Mouse (Mus musculus): Measurements from ENCODE around the gene Ccdc194. TPM values are rescaled to one million over a fixed set of nuclear protein-coding genes. Genes with fewer than 3 reads are reported as not detected.
"Not testable (repeated sequence)": the region's sequence is repeated elsewhere in the genome, so short reads cannot be mapped to it uniquely, and the experiment has no call there.

Gene Ccdc194
- total RNA-seq, 2 experiments from 2014 or later, result 0.12 TPM; not detected in 1

GRCm38 (mm10) chr8:71558071-71558957, 32.8 kb upstream of the Ccdc194 start, which contains the start of gene Tmem221:
Tmem221 (minus strand) TSS chr8:71558871.
- DNase-seq, result no peak
- intact Hi-C loops (cut with DNase I), result no loop called here

GRCm38 (mm10) chr8:71554644-71555043, 29.1 kb upstream of the Ccdc194 start:
- DNase-seq, result no peak
- intact Hi-C loops (cut with DNase I), result no loop called here

DNA sequence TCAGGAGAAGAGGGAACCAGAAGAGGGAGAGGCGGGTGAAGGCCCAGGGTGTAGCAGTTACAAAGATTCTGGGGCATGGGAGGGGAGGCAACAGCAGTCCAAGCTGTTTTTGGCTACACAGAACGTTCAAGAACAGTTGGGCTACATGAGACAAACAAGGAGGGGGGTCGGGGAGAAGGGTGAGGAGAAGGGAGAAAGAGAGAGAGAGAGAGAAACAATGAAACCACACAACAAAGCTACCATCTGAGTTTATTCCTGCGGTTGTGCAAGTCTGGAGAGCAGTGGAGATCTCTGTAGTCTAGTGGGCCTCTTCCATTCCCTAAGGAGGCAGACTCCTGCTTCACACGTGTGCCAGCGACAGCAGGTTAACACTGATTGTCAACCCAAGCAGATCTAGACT, 28.5 kb upstream of the Ccdc194 start:
- no peak for DNase-seq
- intact Hi-C loops (cut with DNase I), result no loop called here

DNA sequence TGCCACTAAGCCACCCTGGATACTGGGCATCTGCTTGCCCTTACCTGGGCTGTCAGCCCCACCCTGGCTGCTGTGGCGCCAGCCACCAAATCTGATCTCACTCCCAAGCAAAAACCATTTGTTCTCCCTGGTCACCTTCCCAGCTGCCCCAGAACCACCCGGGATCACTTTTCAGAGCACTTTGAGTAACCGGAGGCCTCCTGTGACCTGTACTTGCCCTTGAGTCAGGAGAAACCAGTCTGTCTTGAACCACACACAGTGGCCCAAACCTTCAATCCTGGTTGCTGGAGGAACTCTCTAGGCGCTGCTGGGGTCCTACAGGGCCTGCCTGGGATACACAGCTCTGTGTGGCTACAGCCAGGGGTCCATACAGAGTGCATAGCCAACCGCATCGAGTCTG, 27.3 kb upstream of the Ccdc194 start:
- DNase-seq, result no peak
- intact Hi-C loops (cut with DNase I), result no loop called here

DNA sequence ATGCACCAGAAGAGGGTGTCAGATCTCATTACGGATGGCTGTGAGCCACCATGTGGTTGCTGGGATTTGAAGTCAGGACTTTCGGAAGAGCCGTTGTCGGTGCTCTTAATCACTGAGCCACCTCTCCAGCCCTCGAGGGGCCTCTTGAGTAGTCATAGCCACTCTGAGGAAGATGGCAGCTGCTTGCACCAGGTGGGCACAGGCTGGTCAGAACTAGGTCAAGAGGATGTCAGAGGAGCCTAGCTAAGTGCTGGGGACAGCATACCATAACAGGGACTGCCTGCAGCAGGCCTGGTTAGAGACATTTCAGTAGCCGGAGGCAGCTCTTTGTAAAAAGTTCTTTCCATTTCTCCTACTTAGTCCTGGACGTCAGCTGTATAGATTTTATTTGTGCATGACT, 25.2 kb upstream of the Ccdc194 start:
- intact Hi-C loops (cut with DNase I), result no loop called here
- no peak for DNase-seq

GRCm38 (mm10) chr8:71547590-71547989, 22.1 kb upstream of the Ccdc194 start:
- DNase-seq, result no peak
- intact Hi-C loops (cut with DNase I), result no loop called here

DNA sequence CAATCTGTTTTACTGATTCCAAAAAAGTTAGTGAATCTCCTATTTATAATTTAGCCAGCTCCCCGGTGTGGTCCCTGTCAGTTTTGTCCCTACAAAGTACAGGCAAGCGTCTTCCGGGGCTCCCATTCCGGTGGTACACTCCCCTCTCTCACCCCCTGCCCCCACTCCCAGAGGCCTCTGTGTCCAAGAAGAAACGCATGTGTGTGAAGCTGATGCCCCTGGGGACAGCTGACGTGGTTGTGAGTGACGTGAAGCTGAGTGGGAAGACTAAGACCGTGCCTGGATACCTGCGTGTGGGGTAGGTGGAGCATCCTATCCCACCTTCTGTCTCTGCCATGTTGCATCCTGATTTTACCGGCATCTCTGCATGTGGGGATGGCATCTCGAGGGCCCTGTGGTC, 19.5 kb upstream of the Ccdc194 start:
- intact Hi-C loops (cut with DNase I), result no loop called here

GRCm38 (mm10) chr8:71543755-71544154, 18.2 kb upstream of the Ccdc194 start:
- DNase-seq, result no peak
- intact Hi-C loops (cut with DNase I), result no loop called here

More for the DNA sequence above, 19.5 kb upstream of the Ccdc194 start:
- DNase-seq, result no peak

DNA sequence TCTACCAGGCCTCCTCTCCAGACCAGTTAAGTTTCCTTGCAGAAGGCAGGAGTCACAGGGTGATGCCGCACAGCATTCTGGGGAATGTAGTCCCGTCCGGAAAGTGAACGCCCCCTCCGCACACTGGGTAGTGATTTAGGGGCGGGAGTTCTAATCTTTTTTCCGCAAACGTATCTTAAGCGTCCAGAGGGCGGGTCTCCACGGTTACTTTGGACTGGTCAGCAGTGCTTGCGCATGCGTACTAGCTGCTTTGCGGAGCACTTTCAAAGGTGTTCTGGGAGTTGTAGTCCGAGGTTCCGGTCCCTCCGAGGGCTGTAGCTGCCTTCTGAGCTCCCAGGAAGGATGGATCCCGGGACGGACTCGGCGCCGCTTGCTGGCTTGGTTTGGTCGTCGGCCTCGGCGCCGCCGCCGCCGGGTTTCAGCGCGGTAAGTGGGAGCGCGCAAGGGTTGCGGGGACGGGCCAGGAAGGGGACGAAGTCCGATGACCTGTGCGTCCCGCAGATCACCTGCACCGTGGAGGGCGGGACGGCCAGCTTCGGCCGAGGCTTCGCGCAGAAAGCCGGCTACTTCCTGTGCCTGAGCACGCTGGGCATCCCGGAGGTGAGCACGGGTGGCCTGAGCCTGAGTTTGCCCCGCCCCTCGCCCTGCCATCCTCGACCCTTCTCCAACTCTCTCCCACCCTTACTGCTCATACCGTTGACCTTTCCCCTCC, 17.3 kb upstream of the Ccdc194 start, which contains the start of gene Mvb12a:
Gene Mvb12a, plus strand, starts transcription at position 291 of the 712 bp plus-strand sequence.
- DNase-seq, result peak; percentile 93 to 95
- intact Hi-C loops (cut with DNase I), result no loop called here

DNA sequence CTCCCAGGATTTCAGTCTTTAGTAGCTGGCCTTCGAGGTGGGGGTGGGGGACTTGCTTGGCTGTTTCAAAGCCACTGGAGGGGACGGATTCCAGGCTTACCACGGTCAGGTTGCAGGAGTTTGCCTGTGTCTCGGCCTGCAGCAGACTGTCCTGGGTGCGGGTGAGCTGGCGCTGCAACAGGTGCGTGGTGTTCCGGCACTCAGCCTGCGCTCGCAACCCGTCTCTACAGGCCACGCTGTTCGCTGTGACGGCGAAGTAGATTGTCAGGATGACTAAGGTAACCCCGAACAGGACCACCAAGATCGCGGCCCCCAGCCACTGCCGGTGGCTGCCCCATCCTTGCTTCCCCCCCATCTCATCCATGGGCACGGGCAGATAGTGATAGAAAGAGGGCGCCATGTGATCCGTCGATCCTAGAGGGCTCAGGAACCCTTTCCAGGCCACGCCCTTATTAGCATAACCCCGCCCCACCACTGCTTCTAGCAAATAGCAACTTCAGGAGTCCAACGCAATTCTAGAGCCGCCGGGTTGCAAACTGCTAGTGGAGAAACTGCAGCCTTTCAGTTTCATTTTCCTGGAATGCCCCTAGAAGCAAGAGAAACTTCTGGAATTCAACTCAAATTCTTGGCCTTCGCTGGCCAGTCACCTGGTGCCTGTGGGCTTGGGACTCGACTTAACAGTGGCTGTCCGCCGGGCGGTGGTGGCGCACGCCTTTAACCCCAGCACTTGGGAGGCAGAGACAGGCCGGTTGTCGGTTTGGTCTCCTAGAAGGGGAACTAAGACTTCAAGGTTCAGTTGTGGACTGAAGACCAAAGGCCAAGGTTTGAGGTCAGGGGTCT, 11.7 kb upstream of the Ccdc194 start, which contains the start of gene Bst2:
Gene Bst2, minus strand, starts transcription at position 429 of the 840 bp plus-strand sequence.
- intact Hi-C loops (cut with DNase I), result no loop called here
- DNase-seq, result peak; percentile 82 to 87

- intact Hi-C loops (cut with DNase I), result no loop called here
- no peak for DNase-seq
Measured at GRCm38 (mm10) chr8:71535663-71536062, 10.2 kb upstream of the Ccdc194 start.

DNA sequence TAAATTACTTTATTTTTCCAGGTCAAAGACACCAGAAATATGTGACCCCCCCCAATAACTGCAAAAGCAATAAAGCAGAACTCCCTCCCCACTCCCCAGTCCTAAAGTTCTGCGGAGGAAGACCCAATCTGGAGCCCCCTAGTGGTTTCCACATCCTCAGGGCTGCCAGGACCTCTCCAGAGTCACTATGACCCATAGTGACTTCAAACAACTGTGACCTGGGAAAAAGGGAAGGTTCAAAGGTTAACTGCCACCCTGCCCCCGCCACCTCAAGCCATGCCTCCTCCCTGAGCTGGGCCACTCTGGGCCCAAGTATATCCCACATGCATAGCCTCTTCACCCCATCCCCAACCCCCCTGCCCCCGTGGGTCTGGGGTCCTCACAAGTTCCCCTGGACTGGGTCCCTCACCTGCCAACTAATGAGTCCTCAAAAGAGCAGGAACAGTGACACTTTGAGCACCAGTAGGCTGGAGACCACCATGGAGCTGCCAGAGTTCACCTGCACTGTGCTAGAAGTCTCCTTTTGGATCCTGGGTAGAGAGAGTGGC, 8.8 kb upstream of the Ccdc194 start:
- no peak for DNase-seq
- intact Hi-C loops (cut with DNase I), result no loop called here

DNA sequence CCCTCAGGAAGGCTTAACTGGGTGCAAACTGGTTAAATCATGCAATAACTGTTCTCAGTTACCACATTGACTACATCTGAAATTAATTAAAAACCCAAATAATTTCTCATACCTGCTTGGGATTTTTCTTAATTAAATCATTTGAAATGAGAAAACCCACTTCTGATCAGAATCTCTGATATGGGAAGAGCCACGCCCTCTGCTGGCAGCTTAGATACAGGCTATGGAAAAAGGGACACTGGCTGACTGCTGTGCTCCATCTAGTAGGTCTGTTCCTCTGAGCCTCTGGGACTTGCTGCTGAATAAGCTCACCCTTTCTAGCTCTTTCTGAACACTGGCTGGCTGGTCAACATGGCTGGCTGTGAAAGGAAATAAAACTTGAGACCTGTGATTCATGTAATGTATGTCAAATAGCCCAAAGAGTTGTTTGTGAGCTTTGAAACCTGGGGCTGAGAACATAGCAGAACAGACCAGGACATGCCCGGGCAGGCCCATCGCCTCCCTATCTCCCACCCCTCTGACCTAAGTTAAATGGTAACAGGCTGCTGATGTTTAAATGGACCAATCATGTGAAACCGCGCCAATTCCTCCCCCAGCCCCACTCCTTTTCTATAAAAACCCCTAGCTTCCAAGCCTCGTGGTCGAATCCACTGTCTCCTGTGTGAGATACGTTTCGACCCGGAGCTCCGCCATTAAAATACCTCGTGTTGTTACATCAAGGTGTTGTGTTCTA, 5.4 kb upstream of the Ccdc194 start:
- peak in 1 of 2 experiments; percentile 42 for DNase-seq
- intact Hi-C loops (cut with DNase I), result not testable (repeated sequence)

DNA sequence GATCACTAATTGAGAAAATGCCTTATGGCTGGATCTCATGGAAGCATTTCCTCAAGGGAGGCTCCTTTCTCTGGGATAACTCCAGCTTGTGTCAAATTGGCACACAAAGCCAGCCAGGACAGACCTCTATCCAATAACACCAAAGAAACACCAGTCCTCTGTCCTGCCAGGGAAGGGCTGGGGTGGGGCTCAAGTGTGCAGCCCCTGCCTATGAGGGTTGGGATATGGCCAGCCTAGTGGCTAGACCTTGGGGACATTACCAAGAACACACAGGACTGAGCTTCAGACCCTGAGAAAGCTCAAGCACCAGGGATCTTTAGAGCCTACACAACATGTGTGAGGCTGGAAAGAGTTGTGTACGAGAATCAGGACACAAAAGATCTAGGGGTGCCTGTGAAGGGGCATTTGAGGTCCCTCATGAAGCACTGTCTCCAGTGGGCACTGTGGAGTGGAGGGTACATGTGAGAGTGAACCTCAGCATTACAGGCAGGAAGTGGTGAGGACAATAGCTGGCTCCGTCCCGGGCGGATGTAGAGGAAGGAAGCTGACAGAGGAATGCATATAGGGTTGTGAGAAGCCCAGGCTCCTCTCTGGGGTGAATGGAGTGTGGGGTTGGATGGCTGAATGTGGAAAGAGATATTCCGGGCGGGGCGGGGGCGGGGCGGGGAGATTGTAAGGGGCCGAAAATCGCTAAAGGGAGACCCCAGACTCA, 3.0 kb upstream of the Ccdc194 start:
- DNase-seq, result peak; percentile 45 to 48
- intact Hi-C loops (cut with DNase I), result no loop called here

GRCm38 (mm10) chr8:71527162-71527870, 1.8 kb upstream of the Ccdc194 start:
- peak in 1 of 2 experiments; percentile 40 for DNase-seq
- intact Hi-C loops (cut with DNase I), result no loop called here

GRCm38 (mm10) chr8:71526272-71526671, 761 bp upstream of the Ccdc194 start:
- intact Hi-C loops (cut with DNase I), result no loop called here
- DNase-seq, result no peak

DNA sequence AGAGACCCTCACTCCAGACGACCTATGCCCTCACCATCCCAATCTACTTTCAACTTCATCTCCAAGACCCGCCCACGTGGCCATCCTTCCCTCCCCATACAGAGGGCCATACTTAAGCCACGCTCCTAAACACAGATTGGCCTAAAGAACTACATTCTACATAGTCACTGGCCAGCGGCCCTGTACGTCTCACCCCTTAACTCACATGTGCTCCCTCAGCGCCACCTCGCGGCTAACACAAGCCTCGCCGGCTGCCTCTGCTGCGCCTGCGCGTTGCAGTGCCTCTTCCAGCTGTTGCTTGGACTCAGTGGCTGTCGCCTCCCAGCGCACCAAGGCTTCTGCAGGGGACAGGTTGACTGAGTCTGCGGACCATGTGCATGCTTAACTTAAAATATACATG, 3.9 kb downstream of the Ccdc194 start:
- intact Hi-C loops (cut with DNase I), result loop anchor here (1.0 kb wide), 2 partner anchors 26 to 80 kb away; no protein-coding TSS in a partner anchor
- peak; percentile 97 to 99 for DNase-seq

Measured in heart, postnatal 14 days (tissue).